Mouse (Mus musculus): ENCODE results near the gene Gm28048.

DNA sequence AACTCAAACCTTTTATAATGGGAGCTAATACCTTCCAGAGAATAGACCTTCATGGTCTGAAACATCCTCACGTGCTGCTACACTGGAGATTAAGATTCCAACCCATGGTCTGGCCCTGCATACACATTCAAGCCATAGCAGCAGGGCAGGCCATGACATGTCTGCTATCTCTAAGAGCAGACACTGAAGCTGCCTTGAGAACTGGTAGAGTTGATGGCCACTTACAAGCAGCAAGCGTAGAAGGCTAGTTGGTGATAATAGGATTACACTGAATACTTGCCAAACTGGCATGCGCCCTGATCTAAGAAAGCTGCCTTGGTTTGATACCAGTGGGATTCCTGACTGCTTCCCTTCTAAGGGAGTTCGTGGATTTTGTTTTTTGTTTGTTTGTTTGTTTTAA lies 68.1 kb downstream of the Gm28048 start:
- no peak for TF ChIP-seq CTCF (IDR thresholded peaks at IDR 0.05; ENCODE audit: control insufficient read depth, insufficient read depth, low read length)
- no peak for TF ChIP-seq POLR2A (IDR thresholded peaks at IDR 0.05; ENCODE audit: borderline replicate concordance, control insufficient read depth, low read depth, low read length)
